Mouse (Mus musculus) frontal cortex, adult 2 months (tissue): ENCODE results near the gene Ube2b. TPM values are rescaled to one million over a fixed set of nuclear protein-coding genes. Genes with fewer than 3 reads are reported as not detected.

ENCODE experiments used
- DNase-seq, 2 experiments: peaks; one replicate each; pipeline ENCODE4 v3.0.0; 2022; ENCODE audit warnings: low spot score in 1 of 2; ENCODE audit errors: extremely low spot score in 1 of 2
- polyA plus RNA-seq: library from polyadenylated mRNA; depleted of rRNA; stranded (reverse); fragments of >200 nt; gene quantifications from 2 replicates; pipeline ENCODE4 v1.2.3, GENCODE M21; 2012

The Ube2b gene
- polyA plus RNA-seq, 1 experiment: 234 TPM

DNA sequence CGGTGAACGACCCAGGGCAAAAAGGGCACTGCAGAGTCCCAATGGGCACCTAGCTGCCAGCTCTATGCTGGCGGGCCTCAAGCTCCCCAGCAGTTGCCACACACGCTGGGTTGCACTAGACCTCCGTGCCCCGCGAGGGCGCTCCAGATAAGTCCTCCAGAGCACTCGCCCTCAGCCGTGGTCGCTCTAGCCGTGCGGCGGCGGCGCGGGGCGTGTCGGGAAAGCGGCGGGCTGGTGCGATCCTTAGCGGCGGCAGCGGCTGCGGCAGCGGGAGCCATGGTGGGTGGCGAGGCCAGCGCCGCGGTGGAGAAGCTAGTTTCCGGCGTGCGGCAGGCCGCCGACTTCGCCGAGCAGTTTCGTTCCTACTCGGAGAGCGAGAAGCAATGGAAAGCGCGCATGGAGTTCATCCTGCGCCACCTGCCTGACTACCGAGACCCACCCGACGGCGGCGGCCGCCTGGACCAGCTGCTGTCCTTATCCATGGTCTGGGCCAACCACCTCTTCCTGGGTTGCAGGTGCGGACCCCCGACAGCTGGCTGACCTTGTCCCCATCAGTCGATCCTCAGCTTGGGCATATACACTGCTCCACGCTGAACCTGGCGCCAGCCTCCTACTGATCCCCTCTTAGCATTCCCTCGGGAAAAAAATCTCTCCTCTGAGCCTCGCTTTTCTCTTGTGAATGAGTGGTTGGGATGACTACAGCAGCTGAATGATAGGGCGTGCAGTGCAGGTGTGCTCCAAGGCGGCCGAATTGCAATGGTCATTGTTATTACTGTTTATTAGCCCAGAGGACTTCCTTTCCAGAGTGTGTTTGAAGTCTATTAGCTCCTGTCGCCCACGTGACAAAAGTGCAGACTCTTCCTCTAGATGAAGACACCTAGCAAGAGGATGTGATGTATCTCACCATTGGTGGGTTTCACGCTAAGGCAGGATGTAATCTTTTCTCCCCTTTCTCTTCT is 32.8 kb downstream of the Ube2b start, which contains the start of gene Cdkn2aipnl:
Gene Cdkn2aipnl, plus strand, starts transcription at position 219 of the 959 bp plus-strand sequence.
- peak; percentile 74 to 99 for DNase-seq

DNA sequence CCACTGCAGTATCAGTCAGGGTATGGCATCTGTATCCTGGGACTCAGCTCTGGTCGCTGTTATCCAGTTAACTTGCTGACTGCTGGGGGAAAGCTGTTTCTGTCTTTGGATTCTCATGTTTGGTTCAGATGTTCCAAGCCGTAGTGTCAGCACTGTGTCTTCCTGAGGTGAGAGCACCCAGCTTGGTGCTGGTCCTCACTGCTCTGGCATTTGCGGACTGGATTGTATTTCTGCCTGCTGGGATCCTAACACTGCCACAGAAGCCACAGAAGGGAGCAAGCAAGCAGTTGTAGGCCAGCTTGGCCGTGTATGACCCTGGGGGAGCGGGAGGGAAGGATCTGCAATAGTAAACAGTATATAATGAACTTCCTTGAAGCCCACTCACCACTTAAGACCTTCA is 33.9 kb downstream of the Ube2b start:
- no peak for DNase-seq

DNA sequence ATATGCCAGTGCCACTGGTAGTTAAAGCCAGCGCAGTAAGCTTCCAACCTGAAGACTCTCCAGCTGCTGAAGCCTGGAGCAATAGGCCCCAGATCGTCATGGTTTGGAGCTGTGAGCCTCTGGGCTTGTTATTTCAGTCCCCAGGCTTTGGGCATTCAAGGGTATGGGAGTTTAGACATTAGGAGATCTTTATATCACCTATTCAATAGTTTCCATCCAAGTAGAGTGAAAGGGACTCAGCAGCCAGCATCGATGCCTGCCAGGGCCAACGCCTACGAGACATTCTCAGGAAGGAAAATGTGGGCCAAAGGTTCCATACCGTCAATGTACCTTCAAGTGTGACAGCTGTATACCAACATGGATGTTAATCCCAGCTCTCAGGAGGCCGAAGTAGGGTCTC is 38.3 kb downstream of the Ube2b start:
- DNase-seq: no peak

GRCm38 (mm10) chr11:51961761-51962160 is 38.8 kb downstream of the Ube2b start:
- DNase-seq: no peak

- DNase-seq: peak in 1 of 2 experiments; percentile 48
Measured at GRCm38 (mm10) chr11:51960967-51961471, 39.5 kb downstream of the Ube2b start.

GRCm38 (mm10) chr11:51960061-51960460 is 40.5 kb downstream of the Ube2b start:
- no peak for DNase-seq

GRCm38 (mm10) chr11:51959511-51959910 is 41.1 kb downstream of the Ube2b start:
- DNase-seq: no peak

GRCm38 (mm10) chr11:51957760-51958159 is 42.8 kb downstream of the Ube2b start:
- no peak for DNase-seq

- no peak for DNase-seq
Measured at GRCm38 (mm10) chr11:51956112-51956511, 44.5 kb downstream of the Ube2b start.

GRCm38 (mm10) chr11:51951861-51952420 is 48.6 kb downstream of the Ube2b start:
- DNase-seq: no peak

GRCm38 (mm10) chr11:51949919-51950318 is 50.6 kb downstream of the Ube2b start:
- no peak for DNase-seq

GRCm38 (mm10) chr11:51949155-51949840 is 51.3 kb downstream of the Ube2b start:
- DNase-seq: no peak

DNA sequence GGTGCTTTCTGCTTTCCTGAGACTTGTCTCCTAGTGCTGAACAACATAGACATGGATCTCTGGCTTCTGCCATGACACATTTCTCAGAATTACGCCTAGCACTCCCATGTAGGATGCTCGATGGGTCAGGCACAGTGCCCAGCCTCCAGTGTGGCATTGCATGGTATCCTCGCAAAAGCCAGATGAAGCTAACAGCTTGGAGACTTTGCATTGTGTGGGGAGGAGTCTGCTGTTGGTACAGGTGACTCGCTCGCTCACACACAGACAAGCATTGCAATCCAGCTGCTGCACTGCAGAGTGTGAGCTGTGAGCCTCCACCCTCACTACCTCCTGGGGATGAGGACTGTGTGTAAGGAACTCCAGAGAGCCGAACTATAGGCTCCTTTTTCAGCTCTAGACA is 54.4 kb downstream of the Ube2b start:
- peak in 1 of 2 experiments; percentile 53 for DNase-seq

- DNase-seq: peak; percentile 41 to 74
Measured at GRCm38 (mm10) chr11:51945548-51945947, 55.0 kb downstream of the Ube2b start.

GRCm38 (mm10) chr11:51944239-51944638 is 56.3 kb downstream of the Ube2b start:
- no peak for DNase-seq

DNA sequence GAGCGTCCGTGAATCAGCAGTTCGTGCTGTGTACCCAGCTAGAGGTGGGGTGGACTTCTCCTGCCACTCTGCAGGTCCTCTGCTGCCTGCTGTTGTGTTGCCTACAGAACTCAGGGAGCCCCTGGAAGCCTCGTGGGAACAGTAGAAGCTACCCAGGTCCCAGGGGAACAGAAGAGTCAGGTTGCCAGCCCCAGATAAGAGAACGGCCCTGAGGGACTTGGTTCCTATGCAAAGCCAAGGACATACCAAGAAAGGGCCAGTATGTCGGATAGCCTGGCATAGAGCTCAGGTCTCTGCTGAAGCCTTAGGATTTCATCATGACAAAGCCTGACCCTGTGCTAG is 57.1 kb downstream of the Ube2b start:
- no peak for DNase-seq

DNA sequence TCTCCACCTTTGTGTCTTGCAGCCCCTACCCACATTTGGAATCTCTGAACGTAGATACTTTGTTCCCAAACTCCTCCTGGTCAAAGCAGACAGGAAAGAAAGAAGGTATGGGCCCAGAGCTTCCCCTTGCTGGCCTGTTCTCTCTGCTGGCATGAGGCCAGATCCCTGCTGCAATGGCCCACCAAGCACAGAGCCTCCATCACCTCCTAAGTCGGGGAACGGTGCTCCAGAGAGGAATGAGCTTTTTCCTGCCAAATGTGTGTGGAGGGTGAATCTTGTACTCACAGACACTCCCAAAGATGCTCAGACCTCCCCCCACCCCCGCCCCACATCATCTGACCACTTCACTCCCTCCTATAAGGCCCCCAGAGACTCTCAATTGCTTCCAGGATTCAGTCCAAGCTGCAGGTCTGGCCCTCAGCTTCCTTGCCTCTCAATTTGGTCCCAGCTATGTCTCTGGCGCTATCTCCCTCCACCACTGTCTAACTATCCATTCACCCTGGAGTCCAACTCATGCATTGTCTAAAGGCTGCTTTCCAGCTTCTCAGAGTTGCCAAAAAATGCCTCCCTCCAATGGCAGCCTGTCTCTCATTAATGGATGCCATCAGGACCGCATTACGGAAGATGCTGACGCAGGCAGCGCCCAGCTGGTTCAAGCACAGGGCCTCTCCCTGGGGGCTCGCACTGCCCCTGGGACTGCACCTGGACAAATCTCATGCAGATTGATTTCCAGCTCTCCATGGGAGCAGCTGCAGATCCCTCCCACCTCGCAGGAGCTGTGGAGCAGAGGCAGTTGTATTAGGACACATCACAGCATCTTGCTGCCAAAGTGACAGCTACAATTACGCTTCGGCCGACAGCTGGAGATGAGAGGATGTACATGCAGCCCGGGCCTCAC is 57.7 kb downstream of the Ube2b start:
- DNase-seq: peak in 1 of 2 experiments; percentile 35

DNA sequence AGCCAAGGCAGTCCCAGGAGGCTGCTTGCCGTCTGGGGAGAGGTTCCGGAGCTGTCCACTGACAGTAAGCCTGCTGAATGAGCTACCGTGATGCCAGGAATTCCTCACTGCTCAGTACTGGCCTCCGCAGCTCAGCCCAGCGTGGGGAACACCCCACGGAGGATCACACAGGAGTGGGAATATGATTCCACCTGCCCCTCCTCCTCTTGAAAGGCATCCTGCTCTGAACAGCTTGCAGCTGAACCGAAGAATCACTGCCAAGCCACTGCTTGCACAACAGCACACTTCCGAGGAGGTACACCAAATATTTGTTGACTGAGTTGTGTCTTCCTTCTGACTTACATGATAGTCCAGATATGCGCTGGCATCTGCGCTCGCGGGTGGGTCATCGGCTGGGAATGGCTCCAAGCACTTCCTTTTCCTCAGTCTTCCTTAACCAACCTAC is 60.0 kb downstream of the Ube2b start:
- DNase-seq: no peak

DNA sequence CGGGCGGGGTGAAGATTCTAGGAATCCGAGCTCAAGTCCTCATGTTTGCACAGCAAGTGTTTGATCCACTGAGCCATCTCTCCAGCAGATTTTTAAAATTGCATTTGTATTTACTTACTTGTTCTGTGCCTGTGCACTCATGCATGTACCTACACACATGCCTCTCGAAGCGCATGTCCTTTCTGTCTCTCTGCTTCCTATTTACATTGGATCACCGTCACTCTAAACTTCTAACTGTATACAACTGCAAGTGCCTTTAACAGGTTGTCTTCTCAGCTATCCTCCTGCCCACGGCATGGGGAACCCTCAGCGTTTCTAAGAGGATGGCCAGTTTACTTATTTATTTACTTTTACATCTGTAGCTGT is 61.0 kb downstream of the Ube2b start:
- DNase-seq: no peak
